Mouse (Mus musculus) MEL (cell line): ENCODE measurements at regions not wholly inside any gene's neighbourhood (a gene's known extent, or its start where the extent isn't known, plus 50 kb on each side); places are given as distances from the start of the nearest gene placed in this dataset.

Source experiments
- DNase-seq: peaks from one replicate; pipeline ENCODE4 v3.0.0; 2011; ENCODE audit warnings: low read depth, low spot score
- H3K27ac ChIP-seq: 2 replicates; pipeline ENCODE4 v1.5.1; 2012; ENCODE audit warnings: low read depth, mild to moderate bottlenecking, control low read depth, low read length, moderate library complexity; ENCODE audit not compliant: control insufficient read depth
- H3K27me3 ChIP-seq, 2 experiments: fragments of 150-350 bp in 1 of 2; sonication (generic) in 1 of 2; 2 replicates each; pipeline ENCODE4 v1.6.1; 2012; ENCODE audit warnings: low read length in 2 of 2, mild to moderate bottlenecking in 2 of 2, improper control_type of control experiment in 1 of 2, moderate library complexity in 1 of 2; ENCODE audit not compliant: insufficient read depth in 2 of 2, control insufficient read depth in 1 of 2
- H3K36me3 ChIP-seq, 2 experiments: 2 replicates each; pipeline ENCODE4 v1.6.1; 2012 to 2014; ENCODE audit warnings: low read length in 2 of 2, improper control_type of control experiment in 1 of 2, inconsistent platforms in 1 of 2, mild to moderate bottlenecking in 1 of 2; ENCODE audit not compliant: insufficient read depth in 2 of 2, control insufficient read depth in 1 of 2
- H3K4me1 ChIP-seq, 2 experiments: fragments of 150-350 bp in 1 of 2; sonication (generic) in 1 of 2; 2 replicates each; pipeline ENCODE4 v1.6.1; 2012; ENCODE audit warnings: low read length in 2 of 2, improper control_type of control experiment in 1 of 2, mild to moderate bottlenecking in 1 of 2; ENCODE audit not compliant: insufficient read depth in 2 of 2, control insufficient read depth in 1 of 2
- H3K4me3 ChIP-seq, 2 experiments: fragments of 150-350 bp in 1 of 2; sonication (generic) in 1 of 2; 2 replicates each; pipeline ENCODE4 v1.5.1; 2012; ENCODE audit warnings: low read depth in 2 of 2, low read length in 2 of 2, mild to moderate bottlenecking in 2 of 2, moderate library complexity in 2 of 2, control low read depth in 1 of 2, improper control_type of control experiment in 1 of 2; ENCODE audit not compliant: control insufficient read depth in 1 of 2, insufficient read depth in 1 of 2
- H3K79me2 ChIP-seq: 2 replicates; pipeline ENCODE4 v1.6.1; 2012; ENCODE audit warnings: mild to moderate bottlenecking, low read length, moderate library complexity; ENCODE audit not compliant: control insufficient read depth, poor library complexity, insufficient read depth
- H3K9ac ChIP-seq: 2 replicates; pipeline ENCODE4 v1.6.1; 2012; ENCODE audit warnings: low read depth, mild to moderate bottlenecking, control low read depth, low read length, moderate library complexity; ENCODE audit not compliant: control insufficient read depth, poor library complexity, severe bottlenecking
- H3K9me3 ChIP-seq: fragments of 150-350 bp; sonication (generic); replicated peaks from 2 replicates; pipeline ENCODE4 v1.6.1; 2012; ENCODE audit warnings: mild to moderate bottlenecking, low read length, improper control_type of control experiment, moderate library complexity; ENCODE audit not compliant: insufficient read depth
- BHLHE40 ChIP-seq: IDR thresholded peaks from 2 replicates; pipeline ENCODE4 v1.6.1; 2012; ENCODE audit warnings: low read depth, mild to moderate bottlenecking, inconsistent platforms, low read length, improper control_type of control experiment, borderline replicate concordance
- CHD1 ChIP-seq: IDR thresholded peaks from 2 replicates; pipeline ENCODE4 v1.6.1; 2012; ENCODE audit warnings: low read depth, mild to moderate bottlenecking, inconsistent platforms, low read length, improper control_type of control experiment
- CHD2 ChIP-seq: IDR thresholded peaks from 2 replicates; pipeline ENCODE4 v1.6.1; 2011; ENCODE audit warnings: low read length, improper control_type of control experiment
- CTCF ChIP-seq, 3 experiments: IDR thresholded peaks in 2 of 3; conservative IDR thresholded peaks in 1 of 3; 2 replicates each; pipeline ENCODE4 v1.5.1; 2011 to 2012; ENCODE audit warnings: low read length in 3 of 3, low read depth in 2 of 3, mild to moderate bottlenecking in 2 of 3, improper control_type of control experiment in 1 of 3, inconsistent platforms in 1 of 3, mixed read lengths in 1 of 3, moderate library complexity in 1 of 3; ENCODE audit not compliant: control insufficient read depth in 1 of 3, insufficient read depth in 1 of 3, poor library complexity in 1 of 3, severe bottlenecking in 1 of 3
- E2F4 ChIP-seq: IDR thresholded peaks from 2 replicates; pipeline ENCODE4 v1.6.1; 2011; ENCODE audit warnings: low read depth, low read length, improper control_type of control experiment, borderline replicate concordance
- ELF1 ChIP-seq: IDR thresholded peaks from 2 replicates; pipeline ENCODE4 v1.6.1; 2014; ENCODE audit warnings: low read depth, mild to moderate bottlenecking, inconsistent platforms, low read length, improper control_type of control experiment, moderate library complexity
- EP300 ChIP-seq, 2 experiments: IDR thresholded peaks; 2 replicates each; pipeline ENCODE4 v1.6.1; 2011; ENCODE audit warnings: improper control_type of control experiment in 2 of 2, low read length in 2 of 2, low read depth in 1 of 2, mild to moderate bottlenecking in 1 of 2
- ETS1 ChIP-seq: IDR thresholded peaks from 2 replicates; pipeline ENCODE4 v1.6.1; 2012; ENCODE audit warnings: low read depth, mild to moderate bottlenecking, inconsistent platforms, low read length, improper control_type of control experiment, moderate library complexity
- GATA1 ChIP-seq: IDR thresholded peaks from 2 replicates; pipeline ENCODE4 v1.6.1; 2011; ENCODE audit warnings: low read depth, low read length, improper control_type of control experiment
- HCFC1 ChIP-seq: IDR thresholded peaks from 2 replicates; pipeline ENCODE4 v1.6.1; 2012; ENCODE audit warnings: low read depth, mild to moderate bottlenecking, inconsistent platforms, low read length, improper control_type of control experiment, moderate library complexity
- JUND ChIP-seq: IDR thresholded peaks from 2 replicates; pipeline ENCODE4 v1.6.1; 2011; ENCODE audit warnings: low read depth, mild to moderate bottlenecking, improper control_type of control experiment, low read length
- KAT2A ChIP-seq: conservative IDR thresholded peaks from 2 replicates; pipeline ENCODE4 v1.6.1; 2012; ENCODE audit warnings: low read depth, low read length, improper control_type of control experiment, inconsistent platforms
- MAFK ChIP-seq: IDR thresholded peaks from 2 replicates; pipeline ENCODE4 v1.6.1; 2011; ENCODE audit warnings: low read depth, mild to moderate bottlenecking, low read length, improper control_type of control experiment, borderline replicate concordance
- MAX ChIP-seq: IDR thresholded peaks from 2 replicates; pipeline ENCODE4 v1.6.1; 2011; ENCODE audit warnings: low read length, improper control_type of control experiment
- MAZ ChIP-seq: IDR thresholded peaks from 2 replicates; pipeline ENCODE4 v1.6.1; 2012; ENCODE audit warnings: low read depth, mild to moderate bottlenecking, inconsistent platforms, low read length, improper control_type of control experiment
- MEF2A ChIP-seq: IDR thresholded peaks from 2 replicates; pipeline ENCODE4 v1.6.1; 2014; ENCODE audit warnings: low read depth, mild to moderate bottlenecking, inconsistent platforms, low read length, improper control_type of control experiment; ENCODE audit not compliant: poor library complexity, insufficient replicate concordance, severe bottlenecking; ENCODE audit errors: extremely low read depth
- MYB ChIP-seq: IDR thresholded peaks from 2 replicates; pipeline ENCODE4 v1.6.1; 2011; ENCODE audit warnings: mild to moderate bottlenecking, low read depth, low read length, improper control_type of control experiment
- MYC ChIP-seq: IDR thresholded peaks from 2 replicates; pipeline ENCODE4 v1.6.1; 2011; ENCODE audit warnings: low read depth, mild to moderate bottlenecking, low read length, improper control_type of control experiment, moderate library complexity
- NELFE ChIP-seq: IDR thresholded peaks from 2 replicates; pipeline ENCODE4 v1.6.1; 2011; ENCODE audit warnings: low read depth, low read length, improper control_type of control experiment
- NRF1 ChIP-seq: IDR thresholded peaks from 2 replicates; pipeline ENCODE4 v1.6.1; 2014; ENCODE audit warnings: low read depth, mild to moderate bottlenecking, inconsistent platforms, low read length, improper control_type of control experiment, moderate library complexity; ENCODE audit not compliant: poor library complexity, insufficient read depth, severe bottlenecking
- POLR2A ChIP-seq, 2 experiments: IDR thresholded peaks; 2 replicates each; pipeline ENCODE4 v1.6.1; 2011 to 2012; ENCODE audit warnings: low read length in 2 of 2, mild to moderate bottlenecking in 2 of 2, control low read depth in 1 of 2, improper control_type of control experiment in 1 of 2, low read depth in 1 of 2, moderate library complexity in 1 of 2; ENCODE audit not compliant: control insufficient read depth in 1 of 2, insufficient read depth in 1 of 2, poor library complexity in 1 of 2
- POLR2AphosphoS2 ChIP-seq: IDR thresholded peaks from 2 replicates; pipeline ENCODE4 v1.6.1; 2011; ENCODE audit warnings: low read length, improper control_type of control experiment
- POLR2AphosphoS5 ChIP-seq: IDR thresholded peaks from 2 replicates; pipeline ENCODE4 v1.6.1; 2012; ENCODE audit warnings: low read depth, borderline replicate concordance, mild to moderate bottlenecking, inconsistent platforms, low read length, moderate library complexity, mixed read lengths
- RAD21 ChIP-seq: IDR thresholded peaks from 2 replicates; pipeline ENCODE4 v1.6.1; 2011; ENCODE audit warnings: mild to moderate bottlenecking, low read depth, low read length, improper control_type of control experiment
- RCOR1 ChIP-seq: IDR thresholded peaks from 2 replicates; pipeline ENCODE4 v1.6.1; 2012; ENCODE audit warnings: low read depth, mild to moderate bottlenecking, inconsistent platforms, low read length, improper control_type of control experiment
- SIN3A ChIP-seq: IDR thresholded peaks from 2 replicates; pipeline ENCODE4 v1.6.1; 2012; ENCODE audit warnings: low read length, improper control_type of control experiment, inconsistent platforms
- TAL1 ChIP-seq: IDR thresholded peaks from 2 replicates; pipeline ENCODE4 v1.6.1; 2012; ENCODE audit warnings: mild to moderate bottlenecking, inconsistent platforms, low read length, moderate library complexity, mixed read lengths
- TBP ChIP-seq: IDR thresholded peaks from 2 replicates; pipeline ENCODE4 v1.8.0; 2011; ENCODE audit warnings: low read depth, low read length, improper control_type of control experiment
- TCF12 ChIP-seq: IDR thresholded peaks from 2 replicates; pipeline ENCODE4 v1.6.1; 2014; ENCODE audit warnings: low read depth, mild to moderate bottlenecking, inconsistent platforms, low read length, improper control_type of control experiment, moderate library complexity
- UBTF ChIP-seq: IDR thresholded peaks from 2 replicates; pipeline ENCODE4 v1.6.1; 2012; ENCODE audit warnings: low read depth, mild to moderate bottlenecking, inconsistent platforms, low read length, improper control_type of control experiment, moderate library complexity, borderline replicate concordance; ENCODE audit not compliant: insufficient read depth
- USF2 ChIP-seq, 2 experiments: IDR thresholded peaks; 2 replicates each; pipeline ENCODE4 v1.6.1; 2011 to 2012; ENCODE audit warnings: improper control_type of control experiment in 2 of 2, low read length in 2 of 2, borderline replicate concordance in 1 of 2, inconsistent platforms in 1 of 2, low read depth in 1 of 2, mild to moderate bottlenecking in 1 of 2; ENCODE audit not compliant: insufficient read depth in 1 of 2
- ZC3H11A ChIP-seq: IDR thresholded peaks from 2 replicates; pipeline ENCODE4 v1.6.1; 2012; ENCODE audit warnings: low read depth, mild to moderate bottlenecking, inconsistent platforms, low read length, improper control_type of control experiment
- ZKSCAN1 ChIP-seq: IDR thresholded peaks from 2 replicates; pipeline ENCODE4 v1.6.1; 2012; ENCODE audit warnings: low read depth, mild to moderate bottlenecking, inconsistent platforms, low read length, improper control_type of control experiment, moderate library complexity
- ZMIZ1 ChIP-seq: IDR thresholded peaks from 2 replicates; pipeline ENCODE4 v1.6.1; 2012; ENCODE audit warnings: low read depth, mild to moderate bottlenecking, inconsistent platforms, low read length, improper control_type of control experiment, moderate library complexity
- ZNF384 ChIP-seq: IDR thresholded peaks from 2 replicates; pipeline ENCODE4 v1.6.1; 2012; ENCODE audit warnings: low read depth, mild to moderate bottlenecking, inconsistent platforms, low read length, improper control_type of control experiment

- Histone ChIP-seq H3K27me3 (no peaks in the 10 kb centered on the region), H3K27ac (0 out of 2 replicates have a peak overlapping the region, but pooled peaks have one; percentile 24), H3K4me1 (no peaks in the 10 kb centered on the region), H3K79me2 (no peaks in the 10 kb centered on the region)
- TF ChIP-seq RAD21, result no peak
- TF ChIP-seq JUND, result no peak
- no peak for TF ChIP-seq UBTF
- TF ChIP-seq MYB, result peak; percentile 49; the same call in 1 of the 2 replicates
- TF ChIP-seq HCFC1, result no peak
- TF ChIP-seq ELF1, result no peak
- TF ChIP-seq CTCF (IDR thresholded peaks at IDR 0.05 in 2 of 3, conservative IDR thresholded peaks at IDR 0.05 in 1 of 3; ENCODE audit: control insufficient read depth in 1 of 3, insufficient read depth in 1 of 3, low read depth in 2 of 3, low read length in 3 of 3, poor library complexity in 1 of 3, severe bottlenecking in 1 of 3), result no peak
- no peak for TF ChIP-seq ZKSCAN1
- TF ChIP-seq TAL1, result peak; percentile 61
- TF ChIP-seq MAX, result no peak
- TF ChIP-seq CHD2, result no peak
- TF ChIP-seq POLR2AphosphoS5, result no peak
- TF ChIP-seq MAFK, result no peak
- peak; percentile 43; the same call in 1 of the 2 replicates for TF ChIP-seq SIN3A
- TF ChIP-seq KAT2A, result no peak
- TF ChIP-seq ZNF384, result no peak
- TF ChIP-seq BHLHE40, result no peak
- TF ChIP-seq NELFE, result no peak
- TF ChIP-seq MAZ, result no peak
- TF ChIP-seq EP300 (IDR thresholded peaks at IDR 0.05; ENCODE audit: low read depth in 1 of 2, low read length in 2 of 2), result peak; percentile 85 to 91
- peak; percentile 79 for TF ChIP-seq ETS1
- TF ChIP-seq MYC, result no peak
- TF ChIP-seq TBP, result no peak
- TF ChIP-seq MEF2A, result no peak
- no peak for TF ChIP-seq CHD1
- peak; percentile 76 for TF ChIP-seq RCOR1
- TF ChIP-seq ZMIZ1, result no peak
- peak; percentile 85 for TF ChIP-seq TCF12
- TF ChIP-seq GATA1, result peak; percentile 78
- TF ChIP-seq POLR2AphosphoS2, result no peak
- TF ChIP-seq ZC3H11A, result no peak
- TF ChIP-seq E2F4, result no peak
- no peak for TF ChIP-seq POLR2A (IDR thresholded peaks at IDR 0.05; ENCODE audit: control insufficient read depth in 1 of 2, insufficient read depth in 1 of 2, low read depth in 1 of 2, low read length in 2 of 2, poor library complexity in 1 of 2)
- TF ChIP-seq USF2 (IDR thresholded peaks at IDR 0.05; ENCODE audit: borderline replicate concordance in 1 of 2, insufficient read depth in 1 of 2, low read depth in 1 of 2, low read length in 2 of 2), result no peak
- TF ChIP-seq NRF1, result no peak
- TF ChIP-seq, all 39 proteins: peak for 8
- Histone ChIP-seq H3K9ac (no peak overlapping the region), H3K9me3 (no peaks in the 10 kb centered on the region), H3K36me3 (peaks cover 0 to 4% of the 10 kb centered on the region in 2 experiments; a peak in 2 of 4 replicates), H3K4me3 (no peak overlapping the region)
- peak; percentile 58 for DNase-seq
Measured at GRCm38 (mm10) chr16:27507212-27507611, 118.5 kb downstream of the Ccdc50 start.
